Mouse (Mus musculus) liver, adult (tissue): ENCODE results near the gene Wdr95.
A peak's percentile ranks its signal among the peaks of the same experiment; 100 is the strongest.

Source experiments
- GATA4 ChIP-seq: IDR thresholded peaks from 2 replicates; pipeline ENCODE4 v1.6.1; 2014; ENCODE audit warnings: mild to moderate bottlenecking, low read length; ENCODE audit not compliant: insufficient replicate concordance

The Wdr95 gene

DNA sequence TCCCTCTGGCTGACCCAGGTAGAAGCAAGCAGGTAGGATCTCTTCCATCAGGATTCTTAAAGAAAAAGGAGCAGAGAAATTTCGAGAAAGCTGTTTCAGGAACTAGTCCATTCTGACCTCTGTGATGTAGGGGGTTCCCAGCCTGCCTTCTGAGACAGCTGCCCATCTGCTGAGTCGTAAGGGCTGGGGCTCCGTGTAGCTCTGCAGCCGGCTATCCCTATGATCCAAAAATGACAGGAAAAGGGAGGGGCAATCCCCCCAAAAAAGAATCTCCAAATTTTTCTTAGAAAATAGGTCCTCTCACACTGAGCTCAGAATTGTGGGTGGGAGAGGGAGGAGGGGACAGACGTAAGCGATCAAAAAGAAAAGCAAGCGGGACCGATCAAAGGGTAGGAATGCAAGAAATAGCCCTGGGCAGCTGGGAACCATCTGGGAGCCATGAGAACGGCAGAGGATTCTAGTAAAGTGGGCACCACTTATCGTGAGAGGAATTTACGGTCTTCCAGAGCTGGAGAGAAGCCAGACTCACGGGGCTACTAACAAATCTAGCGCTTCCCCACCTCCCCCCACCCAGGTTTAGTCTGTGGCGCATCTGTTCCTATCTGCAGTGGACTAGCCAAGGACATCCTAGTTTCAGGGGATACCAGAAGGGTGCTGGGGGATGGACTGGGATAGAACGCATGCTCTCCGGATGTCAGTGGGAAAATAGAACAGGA lies 9.5 kb downstream of the Wdr95 start:
- no peak for TF ChIP-seq GATA4

DNA sequence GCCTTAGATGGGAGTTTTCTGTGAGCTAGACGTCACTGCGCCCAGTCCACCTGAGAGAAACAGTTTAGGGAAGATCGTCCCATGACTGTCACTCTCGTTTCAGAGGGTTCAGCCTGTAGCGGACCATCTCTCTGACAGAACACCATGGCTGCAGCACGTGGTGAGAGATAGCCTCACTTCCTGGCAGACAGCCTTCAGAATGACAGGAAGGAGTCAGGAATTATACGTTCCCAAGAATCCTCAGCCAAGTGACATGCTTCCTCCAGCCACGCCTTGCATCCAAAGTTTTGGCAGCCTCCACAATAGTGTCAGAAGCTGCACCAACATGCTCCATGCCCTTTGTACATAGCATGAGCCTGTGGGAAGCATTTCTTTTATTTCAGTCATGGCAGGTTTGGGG lies 10.1 kb downstream of the Wdr95 start:
- peak; percentile 52; the same call in 1 of the 2 replicates for TF ChIP-seq GATA4

- TF ChIP-seq GATA4 = no peak
Measured at GRCm38 (mm10) chr5:149539051-149539450, 10.6 kb downstream of the Wdr95 start.

- TF ChIP-seq GATA4 = no peak
Measured at GRCm38 (mm10) chr5:149551179-149551578, 22.7 kb downstream of the Wdr95 start.

GRCm38 (mm10) chr5:149552742-149553141 lies 24.3 kb downstream of the Wdr95 start:
- TF ChIP-seq GATA4 = no peak

DNA sequence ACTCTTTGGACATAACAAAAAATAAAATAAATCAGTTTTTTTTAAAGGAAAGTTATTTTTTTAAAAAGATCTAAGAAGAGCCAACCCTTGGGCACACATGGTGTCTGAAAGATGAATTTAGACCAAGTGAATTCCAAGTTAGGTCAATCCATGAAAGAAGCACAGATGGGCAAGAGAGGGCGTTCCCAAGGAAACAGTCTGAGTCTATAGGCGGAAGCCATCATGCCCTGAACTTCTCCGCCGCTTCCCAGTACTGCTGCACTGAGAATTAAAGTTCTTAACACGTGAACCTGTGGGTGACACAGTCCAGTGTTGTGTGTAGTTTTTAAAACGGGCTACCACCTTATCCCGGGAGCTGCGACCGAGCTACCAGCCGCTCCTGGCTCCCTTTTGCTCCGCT lies 24.9 kb downstream of the Wdr95 start:
- no peak for TF ChIP-seq GATA4

GRCm38 (mm10) chr5:149554397-149554796 lies 25.9 kb downstream of the Wdr95 start:
- no peak for TF ChIP-seq GATA4

DNA sequence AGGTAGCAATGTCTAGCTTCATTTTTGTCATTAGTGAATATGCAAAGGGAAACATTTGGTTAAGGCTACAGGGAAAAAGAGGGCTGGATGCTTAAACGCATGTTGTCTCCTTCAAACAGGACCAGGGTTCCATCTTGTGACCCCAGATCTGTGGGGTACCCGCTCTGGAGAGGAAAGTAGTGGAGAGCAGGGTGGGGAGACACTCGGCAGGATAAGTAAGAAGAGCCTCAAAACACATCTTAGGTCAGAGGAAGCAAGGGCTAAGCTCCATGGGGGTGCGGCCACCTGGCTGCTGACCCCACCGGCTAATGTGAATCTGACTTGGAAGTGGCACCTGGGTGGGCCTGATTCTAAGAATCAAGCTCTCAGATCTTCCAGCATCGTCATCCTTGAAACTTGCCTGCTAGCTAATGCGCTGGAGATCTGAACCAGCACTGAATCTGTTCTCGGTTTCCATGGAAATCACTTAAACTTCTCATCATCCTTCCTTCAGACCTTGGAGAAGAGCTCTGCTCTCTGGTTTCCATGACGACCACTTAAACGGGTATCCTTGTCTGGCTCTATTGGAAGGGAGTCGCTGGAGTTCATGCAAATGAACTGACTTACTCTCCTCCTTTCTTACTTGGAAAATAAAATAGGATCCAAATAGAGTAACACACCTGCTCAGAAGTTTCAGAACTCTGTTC lies 32.6 kb downstream of the Wdr95 start:
- TF ChIP-seq GATA4 = no peak

DNA sequence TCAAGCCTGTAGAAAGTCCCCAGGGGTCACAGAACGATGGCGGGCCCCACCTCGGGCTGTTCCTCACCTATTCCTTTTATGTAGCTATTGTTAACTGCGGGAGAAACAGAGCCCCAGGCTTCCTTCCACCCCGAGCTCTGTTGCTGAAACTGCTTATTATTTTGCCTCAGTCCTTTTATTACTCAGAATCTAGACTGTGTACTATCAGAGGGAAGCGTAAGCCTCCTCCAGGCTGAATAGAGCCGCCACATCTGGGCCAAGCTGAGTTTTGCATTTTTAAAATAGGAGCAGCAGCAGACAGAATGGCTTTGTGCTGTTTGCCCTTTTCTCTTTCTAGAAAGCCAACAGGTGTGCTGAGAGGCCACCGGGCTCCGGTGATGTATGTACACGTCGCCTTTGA lies 37.5 kb downstream of the Wdr95 start:
- no peak for TF ChIP-seq GATA4

- no peak for TF ChIP-seq GATA4
Measured at GRCm38 (mm10) chr5:149566957-149567356, 38.5 kb downstream of the Wdr95 start.

DNA sequence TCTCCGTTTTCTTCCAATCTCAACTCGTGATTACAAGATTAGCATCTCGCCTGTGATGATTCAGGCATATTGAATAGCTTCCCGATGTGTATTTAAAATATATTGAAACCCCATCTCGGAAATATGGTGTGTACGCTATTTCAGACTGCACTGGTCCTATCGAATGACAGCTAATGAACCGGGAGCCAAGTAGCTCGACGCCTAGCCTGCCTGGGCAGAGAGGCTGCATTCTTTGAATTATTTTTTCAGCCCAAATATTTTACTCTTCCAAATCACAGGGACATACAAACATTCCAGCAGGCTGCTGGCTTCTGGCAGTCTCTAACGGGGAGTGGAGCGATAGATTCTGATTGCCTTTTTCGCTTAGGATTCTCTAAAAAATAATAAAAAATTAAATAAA lies 40.5 kb downstream of the Wdr95 start:
- no peak for TF ChIP-seq GATA4

DNA sequence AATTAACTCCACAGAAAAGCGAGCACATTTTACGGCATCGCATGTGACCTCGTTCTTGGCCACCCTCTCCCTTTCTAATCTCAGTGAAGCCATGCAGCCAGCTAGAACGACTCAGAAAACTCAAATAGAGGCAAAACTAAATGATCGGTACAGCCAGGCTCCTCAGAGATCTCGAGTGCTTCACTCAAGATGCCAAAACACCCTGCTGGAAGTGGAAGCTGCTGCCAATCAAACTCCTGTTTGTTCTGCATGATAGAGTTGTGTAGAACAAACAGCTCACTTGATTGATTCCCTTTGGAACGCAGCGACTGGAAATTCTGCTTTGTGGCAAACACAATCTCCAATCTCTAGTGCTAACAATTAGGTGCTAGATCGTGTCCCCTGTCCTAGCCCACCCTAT lies 48.5 kb downstream of the Wdr95 start:
- TF ChIP-seq GATA4 = no peak

DNA sequence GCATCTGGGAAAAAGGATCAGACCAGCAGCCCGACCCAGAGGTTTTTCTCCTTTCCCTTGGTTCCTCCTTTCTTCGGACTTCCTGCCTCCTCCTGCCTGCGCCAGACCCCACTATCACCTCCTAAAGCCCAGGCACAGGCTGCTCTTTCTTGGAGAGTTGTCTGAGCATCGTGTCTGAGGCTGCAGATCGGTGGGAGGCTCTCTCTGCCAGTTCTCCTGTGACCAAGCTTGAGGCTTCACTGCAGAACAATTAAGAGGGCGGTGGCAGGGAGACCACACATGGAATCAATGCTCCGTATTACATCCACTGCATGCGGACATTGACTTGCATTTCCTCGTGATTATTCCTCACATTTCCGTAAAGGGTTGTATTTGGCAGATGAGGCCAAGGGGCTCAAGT lies 49.0 kb downstream of the Wdr95 start:
- TF ChIP-seq GATA4 = no peak

DNA sequence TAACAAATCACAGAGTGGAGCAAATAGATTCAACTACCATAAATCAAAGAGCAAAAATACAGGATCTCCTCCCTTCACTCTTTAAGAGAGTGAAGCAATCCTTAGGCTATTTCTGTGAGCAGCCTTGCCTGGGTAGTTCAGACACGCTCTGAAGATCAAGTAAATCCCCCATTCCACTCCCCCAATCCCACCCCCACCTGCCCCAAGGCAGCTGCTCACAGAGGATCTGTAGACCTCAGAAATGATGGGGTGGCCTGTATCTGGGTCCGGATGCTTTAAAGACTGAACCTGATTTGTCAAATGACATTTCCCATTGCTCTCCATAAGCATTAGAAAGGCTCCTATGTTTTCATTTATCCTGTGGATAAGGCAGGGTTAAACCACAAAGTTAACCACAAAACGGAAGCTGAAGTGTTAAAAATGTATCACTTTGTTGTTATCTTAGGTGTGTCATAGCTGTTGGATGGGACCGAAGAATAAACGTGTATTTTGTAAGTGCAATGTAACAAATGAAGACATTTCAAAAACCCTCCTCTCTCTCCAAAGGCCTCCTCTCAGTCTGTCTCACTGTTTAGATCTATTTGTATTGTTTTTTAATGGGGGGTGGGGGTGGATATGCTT lies 54.3 kb downstream of the Wdr95 start:
- no peak for TF ChIP-seq GATA4

DNA sequence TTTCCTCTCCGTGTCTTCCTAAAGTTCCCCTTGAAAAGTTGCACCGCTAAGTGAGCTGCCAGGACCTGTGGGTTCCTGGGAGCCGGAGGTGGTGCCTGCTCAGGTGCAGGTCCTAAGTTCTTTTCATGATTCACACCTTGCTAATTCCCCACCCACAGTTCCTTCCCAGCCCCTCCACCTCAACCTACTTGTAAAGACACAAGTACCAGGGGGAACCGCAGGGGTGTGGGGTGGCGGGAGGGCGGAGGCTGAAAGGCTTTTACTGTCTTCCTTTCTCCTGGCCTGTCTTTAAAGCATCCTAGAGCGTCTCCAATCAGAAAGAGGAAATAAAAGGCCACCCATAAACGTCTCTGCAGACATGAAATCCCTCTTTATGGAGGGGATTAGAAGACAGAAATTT lies 55.0 kb downstream of the Wdr95 start:
- no peak for TF ChIP-seq GATA4

GRCm38 (mm10) chr5:149584154-149584655 lies 55.7 kb downstream of the Wdr95 start:
- no peak for TF ChIP-seq GATA4

DNA sequence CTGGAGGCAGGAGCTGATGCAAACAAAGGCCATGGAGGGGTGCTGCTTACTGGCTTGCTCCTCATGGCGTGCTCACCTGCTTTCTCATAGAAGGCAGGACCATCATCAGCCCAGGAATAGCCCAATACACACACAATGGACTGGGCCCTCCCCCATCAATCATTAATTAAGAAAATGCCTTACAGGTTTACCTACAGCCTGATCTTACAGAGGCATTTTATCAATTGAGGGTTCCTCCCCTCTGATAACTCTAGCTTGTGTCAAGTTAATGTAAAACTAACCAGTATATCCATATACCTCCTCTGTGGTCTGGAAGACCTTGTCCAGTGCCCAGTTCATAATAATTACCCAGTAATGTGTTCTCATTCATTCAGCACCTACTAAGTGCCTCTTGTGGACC lies 56.8 kb downstream of the Wdr95 start:
- no peak for TF ChIP-seq GATA4

GRCm38 (mm10) chr5:149585910-149586309 lies 57.4 kb downstream of the Wdr95 start:
- TF ChIP-seq GATA4 = no peak
